Mouse (Mus musculus) neural tube, embryonic 15.5 days (tissue): ENCODE measurements around the gene Thsd4. TPM values are rescaled to one million over a fixed set of nuclear protein-coding genes. Genes with fewer than 3 reads are reported as not detected.

Experiments used
- ATAC-seq: fragments of 200-750 bp; cut with Nextera tagmentation; 2 replicates; pipeline ENCODE4 v1.8.0; 2017; ENCODE audit warnings: mild to moderate bottlenecking, moderate TSS enrichment, moderate library complexity; ENCODE audit not compliant: low FRiP score
- H3K27ac ChIP-seq: fragments of 300-500 bp; sonication (generic); replicated peaks from 2 replicates; pipeline ENCODE4 v1.5.1; 2015; ENCODE audit warnings: mild to moderate bottlenecking, inconsistent platforms
- H3K27me3 ChIP-seq: fragments of 300-500 bp; sonication (generic); replicated peaks from 2 replicates; pipeline ENCODE4 v1.6.1; 2015; ENCODE audit warnings: inconsistent platforms
- H3K36me3 ChIP-seq: fragments of 300-500 bp; sonication (generic); 2 replicates; pipeline ENCODE4 v1.6.1; 2015; ENCODE audit warnings: inconsistent platforms
- H3K4me1 ChIP-seq: fragments of 300-500 bp; sonication (generic); 2 replicates; pipeline ENCODE4 v1.6.1; 2015; ENCODE audit warnings: inconsistent platforms
- H3K4me2 ChIP-seq: fragments of 300-500 bp; sonication (generic); 2 replicates; pipeline ENCODE4 v1.6.1; 2015; ENCODE audit warnings: inconsistent platforms, mild to moderate bottlenecking, moderate library complexity
- H3K4me3 ChIP-seq: fragments of 300-500 bp; sonication (generic); replicated peaks from 2 replicates; pipeline ENCODE4 v1.5.1; 2015; ENCODE audit warnings: mild to moderate bottlenecking, inconsistent platforms
- H3K9ac ChIP-seq: fragments of 300-500 bp; sonication (generic); replicated peaks from 2 replicates; pipeline ENCODE4 v1.6.1; 2015; ENCODE audit warnings: mild to moderate bottlenecking, inconsistent platforms
- H3K9me3 ChIP-seq: fragments of 300-500 bp; sonication (generic); replicated peaks from 2 replicates; pipeline ENCODE4 v1.6.1; 2016; ENCODE audit warnings: inconsistent platforms
- WGBS: fragments of 180-500 bp; shearing (Covaris S2); methylation state at CpG from one replicate; pipeline ENCODE4 v1.1.7; 2015; ENCODE audit warnings: mixed read lengths; 5-methylcytosine and 5-hydroxymethylcytosine counted together
- polyA plus RNA-seq: library from polyadenylated mRNA; unstranded; fragments of >200 nt; fragmentation: Nextera tagmentation; extraction: Ambion mirVana; gene quantifications from 2 replicates; pipeline ENCODE4 v1.2.1, GENCODE M21; 2015

Gene Thsd4
- polyA plus RNA-seq, 1 experiment from 2014 or later: 6.8 TPM

DNA sequence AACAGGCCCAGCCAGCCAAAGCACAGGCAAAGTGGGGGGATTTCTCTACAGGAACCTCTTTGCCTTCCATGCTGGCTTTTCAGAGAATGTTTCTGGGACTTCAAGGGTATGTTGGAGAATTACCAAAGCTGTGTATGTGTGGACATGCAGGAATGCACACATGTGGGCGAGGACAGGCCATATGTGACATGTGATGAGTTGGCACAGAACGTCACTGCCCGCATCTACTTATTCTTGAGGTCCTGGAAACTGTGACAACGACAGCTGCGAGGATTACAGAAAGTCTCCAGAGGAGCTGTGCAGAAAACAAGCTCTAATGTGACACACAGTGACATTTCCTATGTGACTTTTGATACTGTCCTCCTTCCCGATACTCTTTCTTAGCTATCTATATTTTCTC is 566.2 kb downstream of the Thsd4 start:
- H3K4me1 ChIP-seq: peaks cover 5% of the 10 kb centered on the region; the same call in 1 of the 2 replicates
- H3K4me3 ChIP-seq: no peak overlapping the region
- WGBS: 73% methylated on average over 6 of the region's 6 CpGs
- ATAC-seq: no peak
- no peak overlapping the region for H3K27ac ChIP-seq
- no peaks in the 10 kb centered on the region for H3K36me3 ChIP-seq
- no peaks in the 10 kb centered on the region for H3K9me3 ChIP-seq
- H3K9ac ChIP-seq: no peak overlapping the region
- no peaks in the 10 kb centered on the region for H3K27me3 ChIP-seq
- H3K4me2 ChIP-seq: no peak overlapping the region

- Histone ChIP-seq H3K27ac (no peak overlapping the region), H3K27me3 (no peaks in the 10 kb centered on the region), H3K4me2 (no peak overlapping the region), H3K36me3 (no peaks in the 10 kb centered on the region), H3K4me3 (no peak overlapping the region), H3K9ac (no peak overlapping the region), H3K9me3 (no peaks in the 10 kb centered on the region), H3K4me1 (peaks cover 5% of the 10 kb centered on the region; the same call in 1 of the 2 replicates)
- ATAC-seq: no peak
- 59% methylated on average over 3 of the region's 3 CpGs for WGBS
Observed at GRCm38 (mm10) chr9:59955199-59955598, 566.6 kb downstream of the Thsd4 start.

DNA sequence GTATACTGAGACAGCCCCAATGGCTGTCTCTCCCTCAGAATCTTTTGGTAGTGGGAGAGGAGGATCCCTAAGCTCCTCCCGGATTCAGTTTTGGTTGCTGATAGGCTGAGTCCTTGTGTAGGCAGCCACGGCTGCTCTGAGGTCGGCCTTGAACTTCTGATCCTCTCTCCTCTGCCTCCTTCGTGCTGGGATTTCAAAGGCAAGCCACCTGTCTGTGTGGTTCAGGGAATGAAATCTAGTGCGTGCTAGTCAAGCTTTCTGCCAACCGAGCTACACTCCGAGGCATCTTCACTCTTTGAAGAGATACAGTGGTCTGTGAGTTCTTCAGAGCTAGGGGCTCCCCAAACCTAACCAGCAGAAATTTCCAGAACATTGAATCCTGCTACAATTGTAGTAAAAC is 568.3 kb downstream of the Thsd4 start:
- Histone ChIP-seq H3K4me1 (0 out of 2 replicates have a peak, but pooled peaks cover 3% of the 10 kb centered on the region), H3K36me3 (no peaks in the 10 kb centered on the region), H3K9me3 (no peaks in the 10 kb centered on the region), H3K27ac (no peak overlapping the region), H3K9ac (no peak overlapping the region), H3K4me2 (no peak overlapping the region), H3K27me3 (no peaks in the 10 kb centered on the region), H3K4me3 (no peak overlapping the region)
- ATAC-seq: no peak
- 88% methylated on average over 7 of the region's 7 CpGs for WGBS

GRCm38 (mm10) chr9:59952515-59953070 is 569.3 kb downstream of the Thsd4 start:
- 77% methylated on average over 8 of the region's 8 CpGs for WGBS
- ATAC-seq: no peak
- H3K4me3 ChIP-seq: no peak overlapping the region
- H3K27ac ChIP-seq: no peak overlapping the region
- no peaks in the 10 kb centered on the region for H3K27me3 ChIP-seq
- H3K9me3 ChIP-seq: no peaks in the 10 kb centered on the region
- no peaks in the 10 kb centered on the region for H3K36me3 ChIP-seq
- 0 out of 2 replicates have a peak, but pooled peaks cover 3% of the 10 kb centered on the region for H3K4me1 ChIP-seq
- H3K9ac ChIP-seq: no peak overlapping the region
- no peak overlapping the region for H3K4me2 ChIP-seq

GRCm38 (mm10) chr9:59951943-59952342 is 569.9 kb downstream of the Thsd4 start:
- 84% methylated on average over 4 of the region's 4 CpGs for WGBS
- H3K4me3 ChIP-seq: no peak overlapping the region
- H3K4me1 ChIP-seq: 0 out of 2 replicates have a peak, but pooled peaks cover 3% of the 10 kb centered on the region
- no peak overlapping the region for H3K4me2 ChIP-seq
- no peak overlapping the region for H3K27ac ChIP-seq
- H3K9ac ChIP-seq: no peak overlapping the region
- no peaks in the 10 kb centered on the region for H3K9me3 ChIP-seq
- no peak for ATAC-seq
- no peaks in the 10 kb centered on the region for H3K36me3 ChIP-seq
- H3K27me3 ChIP-seq: no peaks in the 10 kb centered on the region

GRCm38 (mm10) chr9:59951001-59951750 is 570.7 kb downstream of the Thsd4 start:
- no peaks in the 10 kb centered on the region for H3K36me3 ChIP-seq
- WGBS: 91% methylated on average over 9 of the region's 9 CpGs
- H3K4me3 ChIP-seq: no peak overlapping the region
- ATAC-seq: no peak
- no peak overlapping the region for H3K27ac ChIP-seq
- H3K4me1 ChIP-seq: 0 out of 2 replicates have a peak, but pooled peaks cover 3% of the 10 kb centered on the region
- H3K4me2 ChIP-seq: no peak overlapping the region
- H3K9me3 ChIP-seq: no peaks in the 10 kb centered on the region
- no peak overlapping the region for H3K9ac ChIP-seq
- no peaks in the 10 kb centered on the region for H3K27me3 ChIP-seq

DNA sequence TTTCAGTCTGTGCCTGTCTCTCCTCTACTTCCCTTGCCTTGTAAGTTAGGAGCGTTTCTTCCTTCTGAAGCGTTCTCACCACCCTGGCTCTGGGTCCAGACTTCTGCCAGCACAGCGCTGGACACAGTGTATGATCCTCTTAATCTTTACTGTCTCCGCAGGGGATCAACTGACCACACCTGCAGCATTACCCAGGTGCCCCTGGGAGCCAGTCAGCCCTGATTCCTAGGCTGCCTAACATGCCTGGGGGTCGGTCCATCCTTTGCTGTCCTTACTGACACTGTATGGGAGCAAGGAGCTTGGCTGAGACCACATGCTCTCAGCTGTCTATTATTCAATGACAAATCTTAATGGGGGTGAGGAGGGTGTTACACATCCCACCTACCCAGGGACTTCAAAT is 571.9 kb downstream of the Thsd4 start:
- no peak overlapping the region for H3K4me3 ChIP-seq
- H3K27me3 ChIP-seq: no peaks in the 10 kb centered on the region
- no peaks in the 10 kb centered on the region for H3K9me3 ChIP-seq
- ATAC-seq: no peak
- no peak overlapping the region for H3K4me2 ChIP-seq
- H3K27ac ChIP-seq: no peak overlapping the region
- H3K4me1 ChIP-seq: no peaks in the 10 kb centered on the region
- no peak overlapping the region for H3K9ac ChIP-seq
- H3K36me3 ChIP-seq: no peaks in the 10 kb centered on the region
- 89% methylated on average over 5 of the region's 5 CpGs for WGBS

GRCm38 (mm10) chr9:59949511-59949910 is 572.3 kb downstream of the Thsd4 start:
- no peak for ATAC-seq
- H3K9ac ChIP-seq: no peak overlapping the region
- H3K4me2 ChIP-seq: no peak overlapping the region
- no peaks in the 10 kb centered on the region for H3K9me3 ChIP-seq
- no peaks in the 10 kb centered on the region for H3K36me3 ChIP-seq
- no peaks in the 10 kb centered on the region for H3K27me3 ChIP-seq
- WGBS: 91% methylated on average over 6 of the region's 6 CpGs
- no peaks in the 10 kb centered on the region for H3K4me1 ChIP-seq
- H3K27ac ChIP-seq: no peak overlapping the region
- H3K4me3 ChIP-seq: no peak overlapping the region

GRCm38 (mm10) chr9:59948691-59949250 is 573.1 kb downstream of the Thsd4 start:
- no peaks in the 10 kb centered on the region for H3K36me3 ChIP-seq
- no peak overlapping the region for H3K27ac ChIP-seq
- no peak overlapping the region for H3K4me2 ChIP-seq
- WGBS: 89% methylated on average over 17 of the region's 17 CpGs
- H3K4me1 ChIP-seq: no peaks in the 10 kb centered on the region
- no peaks in the 10 kb centered on the region for H3K9me3 ChIP-seq
- H3K27me3 ChIP-seq: no peaks in the 10 kb centered on the region
- ATAC-seq: no peak
- H3K9ac ChIP-seq: no peak overlapping the region
- H3K4me3 ChIP-seq: no peak overlapping the region

GRCm38 (mm10) chr9:59948226-59948625 is 573.6 kb downstream of the Thsd4 start:
- H3K27me3 ChIP-seq: no peaks in the 10 kb centered on the region
- no peak overlapping the region for H3K27ac ChIP-seq
- no peak overlapping the region for H3K9ac ChIP-seq
- 72% methylated on average over 8 of the region's 8 CpGs for WGBS
- H3K4me2 ChIP-seq: no peak overlapping the region
- no peaks in the 10 kb centered on the region for H3K9me3 ChIP-seq
- no peak for ATAC-seq
- H3K4me1 ChIP-seq: no peaks in the 10 kb centered on the region
- H3K4me3 ChIP-seq: no peak overlapping the region
- no peaks in the 10 kb centered on the region for H3K36me3 ChIP-seq

- no peak overlapping the region for H3K9ac ChIP-seq
- WGBS: 89% methylated on average over 8 of the region's 8 CpGs
- H3K4me3 ChIP-seq: no peak overlapping the region
- no peak overlapping the region for H3K27ac ChIP-seq
- H3K4me1 ChIP-seq: peaks cover 3% of the 10 kb centered on the region; the same call in 1 of the 2 replicates
- no peak overlapping the region for H3K4me2 ChIP-seq
- H3K36me3 ChIP-seq: no peaks in the 10 kb centered on the region
- H3K9me3 ChIP-seq: no peaks in the 10 kb centered on the region
- ATAC-seq: no peak
- no peaks in the 10 kb centered on the region for H3K27me3 ChIP-seq
Observed at GRCm38 (mm10) chr9:59947271-59947670, 574.6 kb downstream of the Thsd4 start.

- H3K36me3 ChIP-seq: no peaks in the 10 kb centered on the region
- H3K9ac ChIP-seq: no peak overlapping the region
- no peaks in the 10 kb centered on the region for H3K27me3 ChIP-seq
- H3K9me3 ChIP-seq: no peaks in the 10 kb centered on the region
- H3K4me1 ChIP-seq: peaks cover 3% of the 10 kb centered on the region; the same call in 1 of the 2 replicates
- H3K27ac ChIP-seq: no peak overlapping the region
- H3K4me3 ChIP-seq: no peak overlapping the region
- 80% methylated on average over 3 of the region's 3 CpGs for WGBS
- H3K4me2 ChIP-seq: no peak overlapping the region
- no peak for ATAC-seq
Observed at GRCm38 (mm10) chr9:59945241-59945640, 576.6 kb downstream of the Thsd4 start.
